ENCODE assay signal across 9 mouse cellular contexts in genomic region chr2:130362511-130363026, GRCm38 (mm10). TPM values are rescaled to one million over a fixed set of nuclear protein-coding genes. Genes with fewer than 3 reads are reported as not detected.
DNase-seq lines count a peak whose midpoint lies in the region; ATAC-seq and TF ChIP-seq lines count a peak whose summit lies in the region.
"Had no signal": no experiment of that assay in that cellular context is flagged by ENCODE, and none has a peak within 500 bp of the region (broad histone marks: within the 10 kb centered on the region; RNA-seq: fewer than 3 reads in every experiment).

No protein-coding gene starts in this region.

- peak; percentile 23 to 49 for DNase-seq in heart, adult 2 months
- peak; percentile 14 for DNase-seq in adrenal gland, adult 8-10 months
- DNase-seq in limb, embryonic 10.5 days (ENCODE audit: low spot score): peak; percentile 77
- peak; percentile 42 for DNase-seq in urinary bladder, postnatal 25 days (ENCODE audit: low spot score)

- peak; percentile 73 for TF ChIP-seq CTCF in heart, adult 2 months (IDR thresholded peaks at IDR 0.05)
- TF ChIP-seq CTCF in intestine, postnatal 0 days (IDR thresholded peaks at IDR 0.05; ENCODE audit: low read depth): peak; percentile 80

- intact Hi-C loops in heart, adult 2 months (cut with DNase I): loop anchor here (1.0 kb wide), 1 partner anchor 71 kb away; no protein-coding TSS in a partner anchor

- no peak overlapping the region for H3K9ac ChIP-seq in heart, adult 2 months (ENCODE audit: low read depth, low read length)
- no peak overlapping the region for H3K9ac ChIP-seq in heart, embryonic 11.5 days (ENCODE audit: low read depth, low read length)
- H3K9ac ChIP-seq in forebrain, embryonic 12.5 days: no peak overlapping the region
- H3K9ac ChIP-seq in intestine, postnatal 0 days (ENCODE audit: low read depth, low read length): no peak overlapping the region
- H3K9ac ChIP-seq in neural tube, embryonic 12.5 days: no peak overlapping the region

- H3K27ac ChIP-seq in heart, adult 2 months: no peak overlapping the region
- no peak overlapping the region for H3K27ac ChIP-seq in heart, embryonic 11.5 days (ENCODE audit: low read depth, low read length)
- no peak overlapping the region for H3K27ac ChIP-seq in forebrain, embryonic 12.5 days
- no peak overlapping the region for H3K27ac ChIP-seq in intestine, postnatal 0 days (ENCODE audit: low read depth, low read length)
- H3K27ac ChIP-seq in limb, embryonic 10.5 days: no peak overlapping the region
- H3K27ac ChIP-seq in neural tube, embryonic 12.5 days: no peak overlapping the region

- H3K4me3 ChIP-seq in heart, adult 2 months: no peak overlapping the region
- no peak overlapping the region for H3K4me3 ChIP-seq in heart, embryonic 11.5 days (ENCODE audit: low read depth, low read length)
- peak overlapping the region; percentile 17 for H3K4me3 ChIP-seq in forebrain, embryonic 12.5 days (replicated peaks)
- no peak overlapping the region for H3K4me3 ChIP-seq in intestine, postnatal 0 days (ENCODE audit: low read depth, low read length)
- H3K4me3 ChIP-seq in limb, embryonic 10.5 days: peak overlapping the region; percentile 10
- H3K4me3 ChIP-seq in neural tube, embryonic 12.5 days: no peak overlapping the region

- no peaks in the 10 kb centered on the region for H3K36me3 ChIP-seq in heart, adult 2 months (ENCODE audit: control insufficient read depth, insufficient read depth, low read length)
- no peaks in the 10 kb centered on the region for H3K36me3 ChIP-seq in heart, embryonic 11.5 days (ENCODE audit: control insufficient read depth, insufficient read depth, low read length)
- no peaks in the 10 kb centered on the region for H3K36me3 ChIP-seq in forebrain, embryonic 12.5 days (replicated peaks)
- H3K36me3 ChIP-seq in intestine, postnatal 0 days (ENCODE audit: control insufficient read depth, insufficient read depth): no peaks in the 10 kb centered on the region
- H3K36me3 ChIP-seq in limb, embryonic 10.5 days: no peaks in the 10 kb centered on the region
- no peaks in the 10 kb centered on the region for H3K36me3 ChIP-seq in neural tube, embryonic 12.5 days

- WGBS in heart, adult 2 months: 6% methylated on average over 14 of the region's 14 CpGs
- WGBS in heart, embryonic 11.5 days (ENCODE audit: insufficient replicate concordance): 4% methylated on average over 14 of the region's 14 CpGs
- 3% methylated on average over 14 of the region's 14 CpGs for WGBS in forebrain, embryonic 12.5 days
- 12% methylated on average over 14 of the region's 14 CpGs for WGBS in intestine, postnatal 0 days
- 3% methylated on average over 14 of the region's 14 CpGs for WGBS in limb, embryonic 10.5 days
- WGBS in neural tube, embryonic 12.5 days: 4% methylated on average over 14 of the region's 14 CpGs

- no peak overlapping the region for H3K4me2 ChIP-seq in heart, embryonic 11.5 days
- peak overlapping the region; percentile 13; the same call in 1 of the 2 replicates for H3K4me2 ChIP-seq in forebrain, embryonic 12.5 days
- no peak overlapping the region for H3K4me2 ChIP-seq in intestine, postnatal 0 days (replicated peaks; ENCODE audit: low read depth)
- no peak overlapping the region for H3K4me2 ChIP-seq in neural tube, embryonic 12.5 days (replicated peaks)

- TF ChIP-seq EP300 in heart, adult 2 months (IDR thresholded peaks at IDR 0.05; ENCODE audit: insufficient read depth, low read depth, low read length): no peak

- no peaks in the 10 kb centered on the region for H3K4me1 ChIP-seq in heart, adult 2 months (ENCODE audit: control insufficient read depth, insufficient read depth, low read length)
- peaks cover 4% of the 10 kb centered on the region for H3K4me1 ChIP-seq in heart, embryonic 11.5 days (ENCODE audit: control insufficient read depth, insufficient read depth, low read length)
- peaks cover 15% of the 10 kb centered on the region for H3K4me1 ChIP-seq in forebrain, embryonic 12.5 days
- H3K4me1 ChIP-seq in intestine, postnatal 0 days (replicated peaks; ENCODE audit: control insufficient read depth, insufficient read depth, low read length): no peaks in the 10 kb centered on the region
- H3K4me1 ChIP-seq in limb, embryonic 10.5 days: peaks cover 20% of the 10 kb centered on the region
- H3K4me1 ChIP-seq in neural tube, embryonic 12.5 days: peaks cover 16% of the 10 kb centered on the region; the same call in 1 of the 2 replicates

- no peak for TF ChIP-seq POLR2A in heart, adult 2 months (IDR thresholded peaks at IDR 0.05; ENCODE audit: insufficient read depth, low read depth, low read length)

- no peaks in the 10 kb centered on the region for H3K79me2 ChIP-seq in heart, adult 2 months (replicated peaks; ENCODE audit: control insufficient read depth, insufficient read depth, low read length)

- ATAC-seq in heart, embryonic 11.5 days (replicated peaks; ENCODE audit: insufficient number of reproducible peaks, low FRiP score, low TSS enrichment): no peak
- ATAC-seq in forebrain, embryonic 12.5 days (ENCODE audit: low FRiP score): peak; percentile 51; the same call in 1 of the 2 replicates
- ATAC-seq in intestine, postnatal 0 days: no peak
- ATAC-seq in neural tube, embryonic 12.5 days (ENCODE audit: low FRiP score, low read depth): 0 out of 2 replicates have a peak, but pooled peaks have one; percentile 37

- peaks cover 16% of the 10 kb centered on the region for H3K27me3 ChIP-seq in heart, adult 2 months (ENCODE audit: control insufficient read depth, insufficient read depth, low read length)
- H3K27me3 ChIP-seq in heart, embryonic 11.5 days (ENCODE audit: control insufficient read depth, insufficient read depth, low read length): peaks cover 62% of the 10 kb centered on the region
- peaks cover 67% of the 10 kb centered on the region for H3K27me3 ChIP-seq in forebrain, embryonic 12.5 days
- H3K27me3 ChIP-seq in intestine, postnatal 0 days (replicated peaks; ENCODE audit: control insufficient read depth, insufficient read depth, low read length): peaks cover 11% of the 10 kb centered on the region; the same call in 1 of the 2 replicates
- peaks cover 96% of the 10 kb centered on the region for H3K27me3 ChIP-seq in limb, embryonic 10.5 days (ENCODE audit: low read depth, poor library complexity, severe bottlenecking)
- peaks cover 53% of the 10 kb centered on the region for H3K27me3 ChIP-seq in neural tube, embryonic 12.5 days (replicated peaks)

- no peaks in the 10 kb centered on the region for H3K9me3 ChIP-seq in heart, embryonic 11.5 days (replicated peaks; ENCODE audit: control insufficient read depth, low read length)
- no peaks in the 10 kb centered on the region for H3K9me3 ChIP-seq in forebrain, embryonic 12.5 days
- no peaks in the 10 kb centered on the region for H3K9me3 ChIP-seq in intestine, postnatal 0 days (ENCODE audit: control insufficient read depth)
- no peaks in the 10 kb centered on the region for H3K9me3 ChIP-seq in limb, embryonic 10.5 days (replicated peaks)
- no peaks in the 10 kb centered on the region for H3K9me3 ChIP-seq in neural tube, embryonic 12.5 days

RNA-seq across cellular contexts. Expression of gene Cpxm1, which starts 34.8 kb away (rescaled TPM):
- total RNA-seq in heart, adult 2 months (2021): 1 to 10 TPM; 1.9 to 3.3 TPM
- 8.2 and 9.4 TPM in 2 replicates for polyA plus RNA-seq in heart, adult 2 months (2012; rRNA removed)
- polyA plus RNA-seq in heart, embryonic 11.5 days (2014; fragmentation: Nextera tagmentation; extraction: Ambion mirVana): 27.0 and 31.2 TPM in 2 replicates
- 10 to 100 TPM in 1 of 4 experiments, 1 to 10 TPM in 3; 5.5 to 12.3 (median 7.9) TPM for total RNA-seq in adrenal gland, adult 8-10 months (2022)
- polyA plus RNA-seq in forebrain, embryonic 12.5 days (2016; fragmentation: Nextera tagmentation; extraction: Ambion mirVana): 26.2 and 28.4 TPM in 2 replicates
- 5.2 and 7.8 TPM in 2 replicates for polyA plus RNA-seq in intestine, postnatal 0 days (2015; fragmentation: Nextera tagmentation; extraction: Ambion mirVana)
- 65.6 and 75.4 TPM in 2 replicates for polyA plus RNA-seq in limb, embryonic 10.5 days (2016; fragmentation: Nextera tagmentation; extraction: Ambion mirVana)
- polyA plus RNA-seq in neural tube, embryonic 12.5 days (2016; fragmentation: Nextera tagmentation; extraction: Ambion mirVana): 32.2 and 34.3 TPM in 2 replicates

RNA-seq across cellular contexts. Expression of gene Gm28372, which starts 42.5 kb away (rescaled TPM):
- not detected for total RNA-seq in heart, adult 2 months (2021)
- polyA plus RNA-seq in heart, adult 2 months (2012; rRNA removed): not detected in 2 replicates
- polyA plus RNA-seq in heart, embryonic 11.5 days (2014; fragmentation: Nextera tagmentation; extraction: Ambion mirVana): not detected in 2 replicates
- total RNA-seq in adrenal gland, adult 8-10 months (2022): not detected
- polyA plus RNA-seq in forebrain, embryonic 12.5 days (2016; fragmentation: Nextera tagmentation; extraction: Ambion mirVana): not detected in 2 replicates
- not detected in 2 replicates for polyA plus RNA-seq in intestine, postnatal 0 days (2015; fragmentation: Nextera tagmentation; extraction: Ambion mirVana)
- polyA plus RNA-seq in limb, embryonic 10.5 days (2016; fragmentation: Nextera tagmentation; extraction: Ambion mirVana): not detected in 2 replicates
- 0.10 and 0.13 TPM in 2 replicates for polyA plus RNA-seq in neural tube, embryonic 12.5 days (2016; fragmentation: Nextera tagmentation; extraction: Ambion mirVana)
- polyA plus RNA-seq: liver, embryonic 16.5 days had no signal

RNA-seq across cellular contexts. Expression of gene 1700020A23Rik, which starts 42.5 kb away (rescaled TPM):
- total RNA-seq in heart, adult 2 months (2021): not detected
- polyA plus RNA-seq in heart, adult 2 months (2012; rRNA removed): 0.26 TPM in 1 of 2 replicates, not detected in the other
- not detected in 2 replicates for polyA plus RNA-seq in heart, embryonic 11.5 days (2014; fragmentation: Nextera tagmentation; extraction: Ambion mirVana)
- 1 to 10 TPM in 1 of 4 experiments, not detected in 3; 4.6 TPM for total RNA-seq in adrenal gland, adult 8-10 months (2022)
- polyA plus RNA-seq in forebrain, embryonic 12.5 days (2016; fragmentation: Nextera tagmentation; extraction: Ambion mirVana): not detected in 2 replicates
- not detected in 2 replicates for polyA plus RNA-seq in intestine, postnatal 0 days (2015; fragmentation: Nextera tagmentation; extraction: Ambion mirVana)
- not detected in 2 replicates for polyA plus RNA-seq in limb, embryonic 10.5 days (2016; fragmentation: Nextera tagmentation; extraction: Ambion mirVana)
- 0.29 TPM in 1 of 2 replicates, not detected in the other for polyA plus RNA-seq in neural tube, embryonic 12.5 days (2016; fragmentation: Nextera tagmentation; extraction: Ambion mirVana)
- polyA plus RNA-seq: liver, embryonic 16.5 days had no signal

RNA-seq across cellular contexts. Expression of gene Tmem239, which starts 43.7 kb away (rescaled TPM):
- not detected for total RNA-seq in heart, adult 2 months (2021)
- polyA plus RNA-seq in heart, adult 2 months (2012; rRNA removed): not detected in 2 replicates
- polyA plus RNA-seq in heart, embryonic 11.5 days (2014; fragmentation: Nextera tagmentation; extraction: Ambion mirVana): not detected in 2 replicates
- not detected for total RNA-seq in adrenal gland, adult 8-10 months (2022)
- 0.15 TPM in 1 of 2 replicates, not detected in the other for polyA plus RNA-seq in forebrain, embryonic 12.5 days (2016; fragmentation: Nextera tagmentation; extraction: Ambion mirVana)
- polyA plus RNA-seq in intestine, postnatal 0 days (2015; fragmentation: Nextera tagmentation; extraction: Ambion mirVana): not detected in 2 replicates
- not detected in 2 replicates for polyA plus RNA-seq in limb, embryonic 10.5 days (2016; fragmentation: Nextera tagmentation; extraction: Ambion mirVana)
- not detected in 2 replicates for polyA plus RNA-seq in neural tube, embryonic 12.5 days (2016; fragmentation: Nextera tagmentation; extraction: Ambion mirVana)
- polyA plus RNA-seq: liver, embryonic 16.5 days had no signal

Comparison
In these comparisons a context has a peak if more than half of its experiments do, and no peak if none do; other contexts are left out.
1. DNase-seq: peak in every context shown above with its lines; median percentile 77 in limb, embryonic 10.5 days; 42 in urinary bladder, postnatal 25 days; 36 in heart, adult 2 months; 14 in adrenal gland, adult 8-10 months.
2. H3K4me3 ChIP-seq: peak in forebrain, embryonic 12.5 days (single experiment) and limb, embryonic 10.5 days (single experiment); none in heart, adult 2 months (single experiment), heart, embryonic 11.5 days (single experiment), intestine, postnatal 0 days (single experiment) and neural tube, embryonic 12.5 days (single experiment).
3. ATAC-seq: peak in forebrain, embryonic 12.5 days (single experiment) and neural tube, embryonic 12.5 days (single experiment); none in heart, embryonic 11.5 days (single experiment) and intestine, postnatal 0 days (single experiment).